16 mouse cellular contexts compared by ENCODE assay signal in the genomic region with DNA sequence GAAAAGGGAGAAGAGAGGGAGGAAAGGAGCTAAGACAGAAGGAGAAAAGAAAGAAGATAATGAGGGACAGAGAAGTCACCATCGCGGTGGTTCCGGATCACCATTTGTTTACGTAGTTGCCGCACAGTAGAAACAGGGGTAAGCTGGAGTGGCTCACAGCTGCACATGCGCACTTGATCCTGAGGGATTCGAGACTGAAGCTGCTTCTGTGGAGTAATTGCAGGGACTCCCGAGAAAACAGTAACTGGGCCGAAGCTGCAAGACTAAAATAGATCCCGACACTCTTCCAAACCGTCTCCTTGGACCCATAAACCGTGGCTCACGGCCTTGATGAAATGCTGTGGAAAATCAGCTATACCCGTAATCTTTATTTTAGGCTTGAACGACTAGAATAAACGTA. TPM values are rescaled to one million over a fixed set of nuclear protein-coding genes. Genes with fewer than 3 reads are reported as not detected.
"Had no signal": no experiment of that assay in that cellular context is flagged by ENCODE, and none has a peak within 500 bp of the region (broad histone marks: within the 10 kb centered on the region; RNA-seq: fewer than 3 reads in every experiment).

No protein-coding gene starts in this region.

- H3K4me3 ChIP-seq: limb, embryonic 13.5 days; neural tube, embryonic 12.5 days had no signal

- H3K27ac ChIP-seq: kidney, postnatal 0 days; limb, embryonic 13.5 days; liver, embryonic 14.5 days; neural tube, embryonic 12.5 days had no signal

- DNase-seq: kidney, adult 9 months; kidney, postnatal 36 days; left cerebral cortex, postnatal 4 days; lung, adult 2 months; lung, postnatal 36 days; midbrain, embryonic 14.5 days; spleen, adult 18-20 months; thymus, adult 18-20 months; thymus, postnatal 36 days had no signal

RNA-seq across cellular contexts. Expression of a gene that starts 38.8 kb away (rescaled TPM):
- total RNA-seq: megakaryocyte progenitor cell, adult 5-6 weeks; monocyte, adult 5-6 weeks; neutrophil, adult 5-6 weeks had no signal
